Mouse (Mus musculus) kidney, postnatal 14 days (tissue): ENCODE measurements at regions not wholly inside any gene's neighbourhood (a gene's known extent, or its start where the extent isn't known, plus 50 kb on each side); places are given as distances from the start of the nearest gene placed in this dataset.
A peak's percentile ranks its signal among the peaks of the same experiment; 100 is the strongest.

Experiments used
- DNase-seq: peaks from one replicate; pipeline ENCODE4 v3.0.0; 2022; ENCODE audit warnings: mixed read lengths

DNA sequence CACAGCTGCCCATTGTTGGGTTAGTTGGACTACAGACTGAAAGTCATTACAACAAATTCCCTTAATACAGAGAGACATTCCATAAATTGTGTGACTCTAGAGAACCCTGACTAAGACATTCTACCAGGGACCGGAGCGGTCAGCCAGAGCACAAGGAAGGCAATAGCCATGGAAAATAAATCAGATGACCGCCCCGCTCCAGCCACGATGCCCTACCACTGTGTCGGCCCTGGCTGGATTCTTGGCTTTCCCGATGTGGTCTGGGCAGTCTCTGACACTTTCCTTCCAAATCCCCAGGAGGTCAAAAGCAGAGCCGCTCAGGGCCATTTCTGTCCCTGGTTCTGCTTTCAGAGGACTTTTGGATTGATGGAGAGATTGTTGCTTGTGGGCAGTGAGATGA lies 57.8 kb downstream of the Lsm3 start:
- DNase-seq: no peak

DNA sequence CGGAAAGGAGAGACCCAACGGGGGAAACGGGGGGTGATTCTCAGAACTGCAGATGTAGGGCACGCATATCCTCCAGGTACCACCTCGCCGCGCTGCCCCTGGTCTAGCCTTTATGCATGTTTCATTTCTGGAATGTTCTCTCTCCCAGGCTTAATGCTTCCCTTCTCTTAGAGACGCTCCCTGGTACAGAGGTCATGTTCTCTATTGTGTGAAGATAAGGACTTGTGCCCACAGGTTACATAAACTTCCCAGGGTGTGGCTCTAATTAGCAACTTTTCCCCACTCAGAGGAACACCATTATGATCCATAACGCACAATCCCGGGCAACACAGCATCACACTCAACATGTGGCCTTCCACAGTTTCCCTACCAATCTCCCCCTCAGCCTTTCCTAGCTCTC lies 58.7 kb downstream of the Lsm3 start:
- DNase-seq: no peak

DNA sequence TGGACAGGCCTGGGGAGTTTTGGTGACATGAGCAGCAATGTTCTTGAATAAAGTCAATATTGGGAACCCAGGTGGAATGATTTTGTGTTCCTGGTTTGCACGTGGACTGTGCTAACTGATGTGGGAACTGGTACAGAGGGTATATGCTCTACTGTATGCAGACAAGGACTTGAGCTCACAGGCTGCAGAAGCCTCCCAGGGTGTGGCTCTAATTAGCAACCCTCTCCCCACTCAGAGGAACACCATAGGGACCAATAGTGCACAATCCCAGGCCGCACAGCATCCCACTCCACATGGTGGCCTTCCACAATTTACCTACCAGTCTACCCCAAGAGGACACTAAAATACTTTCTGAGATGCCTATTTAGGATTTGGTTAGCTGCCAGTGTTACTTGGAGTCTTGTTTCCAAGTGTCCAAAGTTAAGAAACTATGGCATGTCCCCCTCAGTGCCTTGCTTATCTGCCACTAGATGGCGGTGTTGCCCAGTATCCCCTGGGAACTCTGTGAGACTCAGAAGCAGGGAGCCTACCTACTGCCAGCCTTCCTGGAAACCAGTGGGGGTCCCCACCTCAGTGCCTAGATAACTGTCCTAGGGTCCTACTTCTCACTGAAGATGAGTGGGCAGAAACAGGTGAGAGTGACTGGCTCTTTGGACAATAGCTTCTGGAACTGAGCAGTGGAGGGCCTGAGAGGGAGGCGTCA lies 60.1 kb downstream of the Lsm3 start:
- peak; percentile 77 for DNase-seq

DNA sequence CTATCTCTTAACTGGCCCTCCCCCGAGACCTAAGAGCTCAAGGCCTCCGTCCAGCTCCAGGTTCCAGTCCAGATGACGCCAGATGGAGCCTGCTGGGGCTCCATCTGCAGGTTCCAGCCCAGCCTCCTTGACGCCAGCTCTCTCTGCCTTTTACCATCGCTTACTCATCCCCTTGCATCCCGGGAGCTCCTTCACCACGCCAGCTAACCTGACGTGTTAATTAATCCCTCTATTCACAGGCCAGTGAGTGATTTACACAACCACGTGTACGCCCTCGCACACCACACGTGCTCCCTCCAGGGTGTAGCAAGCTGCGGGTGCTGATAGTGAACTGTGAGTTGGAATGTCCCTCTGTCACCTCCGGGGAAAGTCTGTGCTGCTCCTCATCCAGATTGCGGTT lies 61.2 kb downstream of the Lsm3 start:
- no peak for DNase-seq

DNA sequence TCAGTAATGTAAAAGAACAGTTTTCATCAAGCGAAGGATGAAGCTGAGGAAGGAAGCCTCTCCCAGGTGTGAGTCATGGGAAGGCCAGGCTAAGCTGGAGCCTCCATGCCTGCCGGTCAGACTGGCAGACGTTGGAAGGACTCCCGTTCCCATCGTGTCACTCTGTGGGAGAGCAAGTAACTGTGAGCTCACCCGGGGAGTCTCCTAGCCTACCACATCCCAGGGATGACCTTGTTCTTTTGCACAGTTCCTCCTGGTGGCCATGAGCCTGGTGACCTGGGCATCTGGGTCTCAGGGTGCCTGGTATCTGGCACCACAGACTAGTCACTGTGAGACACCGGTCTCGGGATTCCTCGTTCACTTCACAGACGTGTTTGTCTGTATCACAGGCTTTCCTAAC lies 63.9 kb downstream of the Lsm3 start:
- no peak for DNase-seq

DNA sequence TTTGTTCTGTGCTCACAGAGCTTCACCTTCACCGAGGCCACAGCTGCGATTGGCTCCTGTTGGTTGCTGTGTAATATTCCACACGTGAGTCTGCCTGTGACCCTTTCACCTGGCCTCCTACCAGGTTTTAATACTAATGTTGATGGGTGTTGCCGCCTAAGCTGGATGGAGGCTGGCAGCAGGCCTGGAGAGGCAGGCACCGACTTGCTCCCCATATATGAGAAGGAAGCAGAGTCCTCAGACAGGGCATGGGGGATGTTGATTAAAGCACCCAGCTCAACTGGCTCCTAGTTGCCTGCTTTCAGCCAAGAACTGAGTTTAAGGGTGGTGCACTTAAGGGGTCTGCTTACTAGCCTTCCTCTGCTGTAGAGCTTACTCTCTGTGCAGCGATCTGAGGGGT lies 64.9 kb downstream of the Lsm3 start:
- DNase-seq: no peak

DNA sequence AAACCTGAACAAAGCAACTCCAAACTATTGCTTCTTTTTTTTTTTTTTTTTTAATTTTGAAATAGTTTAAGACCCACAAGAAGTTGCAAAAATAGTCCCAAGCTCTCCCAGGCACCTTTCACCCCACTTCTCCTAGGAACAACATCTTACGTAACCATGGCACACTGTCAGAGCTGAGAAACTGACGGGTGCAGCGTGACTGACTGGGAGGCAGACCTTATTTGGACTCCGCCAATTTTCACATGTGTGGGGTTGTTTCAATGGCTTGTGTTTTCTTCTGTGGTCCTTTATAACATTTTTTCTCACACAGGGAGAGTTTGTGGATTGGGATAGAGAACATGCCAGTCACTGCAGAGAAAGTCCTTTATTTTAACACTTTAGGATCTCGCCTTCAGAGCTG lies 66.6 kb downstream of the Lsm3 start:
- DNase-seq: no peak

DNA sequence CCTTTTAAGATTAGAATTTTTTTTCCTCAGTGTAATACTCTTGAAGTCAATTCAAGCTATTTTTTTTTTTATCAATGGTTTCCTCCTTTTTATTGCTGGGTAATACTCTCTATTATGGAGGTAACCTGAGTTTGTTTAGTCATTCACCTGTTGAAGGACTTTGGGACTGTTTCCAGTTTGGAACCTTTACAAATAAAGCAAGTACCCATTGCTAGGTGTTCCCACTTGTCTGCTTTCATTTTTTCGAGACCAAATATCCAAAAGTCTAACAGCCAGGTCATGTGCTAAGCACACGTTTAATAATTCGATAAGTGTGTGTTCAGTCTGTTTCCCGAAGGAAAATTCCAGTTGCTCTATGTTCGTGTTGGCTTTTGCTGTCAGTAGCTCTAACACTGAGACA lies 67.6 kb downstream of the Lsm3 start:
- no peak for DNase-seq

DNA sequence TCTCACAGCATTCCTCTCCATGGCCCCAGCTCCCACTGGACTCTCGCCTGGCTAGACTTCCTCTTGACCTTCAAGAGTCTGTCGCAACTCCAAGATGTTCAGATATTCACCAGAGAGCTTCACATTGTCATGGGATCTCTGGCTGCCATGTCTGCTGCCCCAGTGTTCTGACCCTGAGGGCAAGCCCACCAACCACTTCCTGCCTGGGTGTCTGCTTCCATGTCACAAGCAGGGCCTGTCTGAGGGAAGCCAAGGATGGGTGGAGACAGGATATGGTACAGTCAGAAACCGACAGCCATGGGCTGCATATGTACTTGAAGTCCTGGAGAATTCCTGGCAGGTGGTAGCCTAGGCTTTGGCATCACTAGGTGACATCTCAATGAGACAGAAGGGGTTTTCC lies 69.8 kb downstream of the Lsm3 start:
- no peak for DNase-seq

DNA sequence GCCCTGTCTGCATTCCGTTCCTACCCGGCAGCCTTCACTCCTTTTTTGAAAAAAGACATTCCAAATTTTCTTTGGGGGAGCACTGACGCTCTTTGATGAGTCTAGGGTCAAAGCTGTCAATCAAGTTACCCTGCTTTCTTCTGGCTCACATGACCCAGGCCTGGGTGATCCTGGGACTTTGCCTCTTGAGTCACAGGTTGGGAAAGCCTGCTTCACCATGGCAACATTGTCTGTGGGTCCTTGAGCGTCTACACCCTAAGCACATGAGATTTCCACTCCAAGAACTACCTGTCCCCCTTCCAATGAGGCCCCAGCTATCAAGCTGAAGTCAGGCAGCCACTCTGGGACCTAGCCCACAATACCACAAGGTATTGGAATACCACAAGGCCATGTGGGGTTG lies 73.5 kb downstream of the Lsm3 start:
- DNase-seq: peak; percentile 53

DNA sequence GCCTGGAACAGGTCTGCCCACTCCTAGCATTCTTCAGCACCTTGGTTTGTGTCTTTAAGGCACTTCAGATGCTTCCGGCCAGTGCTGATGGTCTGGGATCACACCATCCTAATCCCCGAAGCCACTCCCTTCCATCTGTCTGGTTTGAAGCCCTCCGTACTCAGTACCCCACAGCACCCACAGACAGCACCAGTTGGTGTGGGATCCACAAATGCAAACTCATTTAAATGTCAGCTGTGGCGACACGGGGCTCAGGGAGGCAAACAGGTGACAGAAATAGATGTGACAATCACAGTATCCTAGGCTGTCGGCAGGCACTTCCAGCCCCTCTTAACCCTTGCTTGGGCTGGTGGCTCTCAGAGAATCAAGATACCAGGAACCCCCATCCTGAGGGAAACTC lies 74.7 kb downstream of the Lsm3 start:
- no peak for DNase-seq

DNA sequence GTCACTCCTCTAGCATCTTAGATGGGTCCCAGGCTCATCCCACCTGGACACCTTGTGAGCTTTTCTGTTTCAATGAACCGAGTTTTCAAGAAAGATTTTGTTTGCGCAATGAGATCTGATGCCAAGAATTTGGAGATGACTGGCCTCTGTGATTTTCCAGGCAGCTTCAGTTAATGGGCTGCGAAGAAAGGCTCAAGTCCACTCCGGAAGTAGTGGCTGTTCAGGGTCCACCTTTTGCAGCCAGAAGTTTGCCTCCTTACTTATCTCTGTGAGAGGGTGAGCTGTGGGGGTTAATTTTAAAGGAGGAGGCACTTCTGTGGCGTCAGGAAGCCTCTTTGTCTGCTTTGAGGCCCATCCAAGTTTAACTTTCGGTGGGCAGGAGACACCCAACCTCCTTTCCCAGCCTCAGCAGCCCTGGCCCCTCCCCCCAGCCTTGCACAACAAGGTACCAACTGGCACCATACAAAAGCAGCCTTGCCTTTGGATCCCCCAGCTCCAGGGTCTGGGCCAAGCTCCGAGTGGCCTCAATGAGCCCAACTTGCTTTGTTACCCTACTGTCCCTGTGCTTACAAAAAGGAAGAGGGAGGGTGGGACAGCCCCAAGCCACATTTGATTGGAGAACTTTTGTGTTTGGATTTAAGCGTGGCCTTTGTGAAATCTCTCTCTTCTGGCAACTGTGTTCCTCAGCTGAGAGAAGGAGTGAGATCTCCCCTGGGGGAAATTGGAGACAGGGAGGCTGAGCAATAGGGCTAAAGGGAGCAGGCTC lies 75.3 kb downstream of the Lsm3 start:
- DNase-seq: peak; percentile 76

DNA sequence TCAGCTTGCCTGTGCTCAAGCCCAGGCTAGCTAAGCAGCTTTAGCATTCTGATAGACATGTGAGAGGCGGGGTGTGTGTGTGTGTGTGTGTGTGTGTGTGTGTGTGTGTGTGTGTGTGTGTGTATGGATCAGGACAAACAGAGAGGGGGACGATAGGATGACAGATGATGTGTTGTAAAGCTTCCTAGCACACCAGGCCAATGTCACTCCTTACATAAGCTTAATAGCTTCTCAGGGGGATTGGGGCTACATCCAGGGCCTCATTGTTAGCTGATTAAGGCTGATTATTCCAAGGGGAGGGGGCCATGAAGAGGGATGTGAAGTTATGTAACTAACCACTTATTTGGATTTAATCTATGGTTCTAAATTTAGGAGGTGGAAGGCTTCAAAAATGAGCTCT lies 76.9 kb downstream of the Lsm3 start:
- DNase-seq: no peak

DNA sequence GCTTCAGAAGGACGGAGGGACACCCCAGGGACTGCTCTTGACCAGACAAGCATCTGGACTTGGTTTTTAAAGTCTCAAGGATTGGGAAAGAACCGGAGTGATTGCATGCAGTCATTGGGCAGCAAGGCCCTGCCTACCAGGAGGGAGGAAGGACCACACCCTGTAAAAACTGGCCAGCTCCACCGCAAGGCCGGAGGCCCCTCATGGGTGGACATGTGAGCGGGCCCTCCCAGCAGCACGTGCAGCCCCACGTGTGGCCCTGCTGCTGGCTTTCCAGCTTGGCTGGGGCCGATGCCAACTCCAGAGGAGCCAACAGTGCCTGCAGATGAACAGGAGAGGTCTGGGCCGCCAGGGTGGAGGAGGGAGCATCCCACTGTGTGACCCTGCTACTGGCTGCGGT lies 83.2 kb downstream of the Lsm3 start:
- peak; percentile 84 for DNase-seq

DNA sequence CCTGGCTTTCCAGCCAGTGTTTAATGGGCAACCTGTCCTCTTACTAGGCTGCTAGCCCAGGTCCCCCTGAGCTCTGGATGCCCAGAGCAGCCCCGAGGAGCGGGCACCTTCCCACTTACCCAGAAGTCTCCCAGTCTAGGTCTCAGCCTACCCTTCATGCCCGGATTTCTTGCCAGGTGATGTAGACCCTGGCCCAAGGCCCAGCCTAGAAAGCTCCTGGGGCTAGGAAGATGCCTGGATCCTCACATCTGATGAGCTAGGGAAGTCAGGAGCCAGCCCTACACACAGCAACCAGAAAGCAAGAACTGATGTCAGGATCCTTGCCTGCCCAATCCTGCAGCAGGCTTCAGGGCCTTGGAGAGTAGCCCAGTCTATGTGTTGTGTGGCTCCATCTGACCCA lies 83.7 kb upstream of the Slc6a6 start:
- no peak for DNase-seq

DNA sequence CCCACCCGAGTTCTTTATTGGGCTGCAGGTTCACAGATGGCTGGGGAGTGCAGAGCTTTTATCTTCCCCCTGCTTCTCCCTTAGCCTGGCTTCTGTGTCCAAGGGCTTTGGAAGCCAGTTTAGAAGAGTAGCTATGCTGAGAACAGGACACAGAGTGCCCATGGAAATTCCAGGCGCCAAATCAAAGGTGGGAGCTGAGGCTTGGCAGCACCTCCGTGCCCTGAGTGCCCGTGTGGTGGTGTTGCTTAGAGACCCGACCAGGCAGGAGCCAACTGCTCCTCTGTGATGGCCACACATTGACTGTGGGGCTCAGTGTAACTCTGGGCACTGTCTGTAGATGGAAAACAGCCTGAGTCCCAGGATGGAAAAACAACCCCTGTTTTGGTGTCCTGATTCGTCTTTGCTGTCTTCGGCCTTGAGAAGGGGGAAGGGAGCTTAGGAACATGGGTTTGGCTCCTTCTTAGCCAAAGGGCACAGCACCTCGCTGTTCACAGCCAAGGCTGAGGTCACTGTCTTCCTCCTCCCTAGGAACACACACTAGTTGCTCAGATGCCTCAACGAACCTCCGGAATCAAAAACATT lies 77.1 kb upstream of the Slc6a6 start:
- DNase-seq: no peak

DNA sequence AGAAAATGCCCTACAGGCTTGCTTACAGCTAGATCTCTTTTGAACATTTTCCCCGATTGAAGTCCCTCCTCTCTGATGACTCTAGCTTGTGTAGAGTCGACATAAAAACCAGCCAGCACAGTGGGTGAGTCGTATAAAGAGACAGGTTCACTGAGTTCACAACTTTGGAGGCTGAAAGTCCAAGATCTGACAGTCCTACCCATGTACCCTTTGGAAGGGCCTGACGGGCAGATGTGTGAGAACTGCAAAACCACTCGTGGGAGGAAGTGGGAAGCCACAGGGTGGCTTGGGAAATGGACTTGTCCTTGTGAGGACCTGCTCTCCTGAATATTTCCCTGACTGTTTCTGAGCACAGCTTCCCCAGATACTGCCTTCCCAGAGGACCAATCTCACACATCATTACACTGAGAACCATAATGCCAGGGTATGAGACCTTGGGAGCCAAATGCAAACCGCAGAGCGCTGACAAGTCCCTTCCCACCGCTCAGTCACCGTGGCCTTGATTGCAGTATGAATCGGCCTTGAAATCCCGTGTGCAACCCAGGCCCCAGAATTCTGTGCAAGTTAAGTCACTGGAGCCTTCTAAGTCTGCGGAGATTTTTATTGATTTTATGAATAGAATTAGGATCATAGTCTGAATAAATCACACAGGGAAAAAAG lies 76.1 kb upstream of the Slc6a6 start:
- DNase-seq: peak; percentile 19

DNA sequence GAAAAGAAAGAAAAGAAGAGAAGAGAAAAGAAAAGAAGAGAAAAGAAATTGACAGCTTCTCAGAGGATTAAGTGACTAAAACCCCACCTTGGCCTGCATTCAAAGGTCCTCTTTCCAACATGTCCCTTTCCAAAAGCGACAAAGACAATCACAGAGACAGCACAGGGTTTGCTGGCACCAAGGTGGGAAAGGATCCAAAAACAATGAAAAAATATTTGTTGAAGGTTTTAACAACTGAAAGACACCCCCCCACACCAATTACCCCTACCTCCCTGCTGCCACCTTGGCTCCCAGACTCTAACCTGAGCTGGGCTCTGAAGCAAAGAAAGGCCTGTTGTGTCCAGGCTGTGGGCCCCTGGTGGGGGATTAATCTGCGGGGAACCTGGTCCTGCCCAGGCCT lies 74.2 kb upstream of the Slc6a6 start:
- no peak for DNase-seq

DNA sequence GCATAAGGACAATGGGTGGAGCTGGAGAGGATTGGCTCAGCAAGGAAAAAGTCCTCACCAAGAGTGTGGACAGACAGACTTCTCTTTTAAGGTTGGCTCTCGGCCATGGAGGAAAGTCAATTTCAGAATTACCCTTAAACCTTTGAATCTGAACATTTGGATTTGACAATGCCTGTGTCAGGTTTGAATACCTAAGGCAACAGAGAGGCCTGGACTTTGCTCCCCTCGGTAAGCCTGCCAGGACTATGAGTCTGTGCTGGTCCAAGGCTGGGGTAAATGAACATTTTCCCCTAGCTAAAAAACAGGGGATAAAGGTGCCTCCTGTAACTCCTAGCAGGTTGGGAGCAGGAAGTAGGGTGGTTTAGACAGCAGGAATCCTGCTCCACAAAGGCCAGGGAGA lies 68.8 kb upstream of the Slc6a6 start:
- peak; percentile 70 for DNase-seq

DNA sequence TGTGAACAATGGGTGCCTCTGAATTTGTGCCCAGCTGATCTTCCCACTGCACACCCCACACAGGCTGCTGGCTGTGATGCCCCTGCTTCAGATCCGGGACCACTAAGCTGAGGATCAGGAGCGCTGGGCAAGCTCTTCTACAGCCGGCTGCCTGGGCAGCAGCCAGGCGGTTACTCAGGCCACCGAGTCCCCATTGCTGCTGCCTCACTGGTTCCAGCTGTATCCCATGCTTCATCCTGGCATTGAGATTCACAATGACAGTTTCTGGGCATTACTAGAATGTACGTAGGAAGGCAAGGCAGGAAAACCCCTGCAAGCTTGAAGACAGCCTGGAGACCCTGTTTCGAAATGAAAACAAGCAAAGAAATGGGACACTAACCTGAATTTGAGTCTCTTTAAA lies 67.3 kb upstream of the Slc6a6 start:
- DNase-seq: no peak

DNA sequence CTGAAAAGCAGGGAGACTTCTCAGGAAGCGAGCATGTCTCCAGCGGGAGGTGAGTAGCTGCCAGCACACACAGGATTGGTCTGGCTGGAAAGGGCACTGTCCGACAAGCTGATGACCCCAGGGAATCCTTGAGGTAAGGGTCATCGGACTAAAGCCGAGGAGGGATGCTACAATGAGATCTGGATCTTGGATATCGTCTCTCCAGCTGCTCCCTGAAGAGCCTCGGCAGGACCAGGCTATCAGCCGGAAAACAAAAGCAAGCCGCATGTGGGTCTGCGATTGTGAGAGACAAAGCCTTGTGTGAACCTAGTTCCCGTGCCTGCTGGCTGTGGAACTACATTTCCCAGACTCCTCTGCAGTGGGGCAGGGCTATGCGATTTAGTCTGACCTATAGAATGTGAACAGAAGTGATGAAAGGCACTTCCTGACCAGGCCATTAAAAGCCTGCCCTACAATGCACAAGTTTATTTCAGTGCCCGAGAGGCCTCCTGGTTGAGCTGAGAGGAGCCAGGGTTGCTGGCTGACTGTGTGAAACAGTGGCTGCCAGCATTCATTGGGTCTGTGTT lies 66.7 kb upstream of the Slc6a6 start:
- DNase-seq: peak; percentile 44

DNA sequence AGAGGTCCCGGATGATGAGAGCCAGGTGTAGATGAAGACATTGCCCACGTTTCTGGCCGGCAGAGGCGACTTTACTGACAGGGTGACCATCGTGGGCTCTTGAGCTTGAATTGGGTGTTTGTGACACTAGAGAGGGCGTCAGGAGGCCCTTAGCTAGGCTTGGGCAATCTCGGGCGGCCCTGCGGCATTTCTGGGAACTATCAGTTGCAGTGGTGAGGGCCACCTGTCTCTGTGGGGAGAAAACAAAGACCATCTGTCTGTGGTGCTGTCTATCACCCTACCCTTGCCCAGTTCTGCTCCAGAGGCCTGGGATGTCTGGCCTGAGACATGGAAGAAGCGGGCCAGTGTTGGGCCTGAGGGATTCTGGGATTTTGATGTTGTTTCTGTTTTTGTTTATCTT lies 66.2 kb upstream of the Slc6a6 start:
- no peak for DNase-seq

DNA sequence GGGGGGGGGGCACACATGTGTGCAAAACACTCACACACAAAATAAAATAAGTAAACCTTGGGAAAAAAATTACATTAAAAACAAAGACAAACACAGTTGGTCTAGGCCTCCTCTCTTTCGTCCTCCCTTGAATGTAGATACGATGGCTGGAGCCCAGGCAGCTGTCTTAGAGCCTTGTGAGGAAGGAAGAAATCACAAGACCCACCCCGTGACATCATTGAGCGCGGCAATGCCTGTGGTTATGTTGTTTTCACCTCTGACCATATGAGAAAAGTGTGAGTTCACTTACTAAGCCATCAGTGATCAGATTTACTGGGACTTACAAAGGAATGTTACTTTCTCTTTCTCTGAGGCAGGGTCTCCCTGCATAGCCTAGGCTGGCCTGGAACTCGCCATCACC lies 64.8 kb upstream of the Slc6a6 start:
- DNase-seq: no peak
